Mouse (Mus musculus) left cerebral cortex, adult 2 months (tissue): Measurements from ENCODE around the gene Abi1. TPM values are rescaled to one million over a fixed set of nuclear protein-coding genes. Genes with fewer than 3 reads are reported as not detected.
"Not testable (repeated sequence)": the region's sequence is repeated elsewhere in the genome, so short reads cannot be mapped to it uniquely, and the experiment has no call there.

Experiments
- DNase-seq, 2 experiments: peaks; one replicate each; pipeline ENCODE4 v3.0.0; 2021 to 2022; ENCODE audit warnings: low spot score in 2 of 2, mixed read lengths in 1 of 2; ENCODE audit errors: extremely low spot score in 1 of 2
- H3K27ac ChIP-seq: fragments of 200-600 bp; 2 replicates; pipeline ENCODE4 v1.8.1; 2022
- H3K4me3 ChIP-seq: fragments of 200-600 bp; 2 replicates; pipeline ENCODE4 v1.8.1; 2022
- CTCF ChIP-seq: fragments of 200-600 bp; IDR thresholded peaks from 2 replicates; pipeline ENCODE4 v1.8.1; 2022; ENCODE audit warnings: antibody characterized with exemption, mild to moderate bottlenecking, moderate library complexity
- intact Hi-C: fragments of 180-260 bp; cut with DNase I; formaldehyde crosslinking; loops from one replicate; pipeline ENCODE4 v1.15.1; 2025
- total RNA-seq, 2 experiments: library from RNA; stranded (reverse); gene quantifications; 2 replicates each; pipeline ENCODE4 v1.2.3; 2021

The Abi1 gene
- total RNA-seq, 2 experiments from 2014 or later, result 136 to 139 TPM

DNA sequence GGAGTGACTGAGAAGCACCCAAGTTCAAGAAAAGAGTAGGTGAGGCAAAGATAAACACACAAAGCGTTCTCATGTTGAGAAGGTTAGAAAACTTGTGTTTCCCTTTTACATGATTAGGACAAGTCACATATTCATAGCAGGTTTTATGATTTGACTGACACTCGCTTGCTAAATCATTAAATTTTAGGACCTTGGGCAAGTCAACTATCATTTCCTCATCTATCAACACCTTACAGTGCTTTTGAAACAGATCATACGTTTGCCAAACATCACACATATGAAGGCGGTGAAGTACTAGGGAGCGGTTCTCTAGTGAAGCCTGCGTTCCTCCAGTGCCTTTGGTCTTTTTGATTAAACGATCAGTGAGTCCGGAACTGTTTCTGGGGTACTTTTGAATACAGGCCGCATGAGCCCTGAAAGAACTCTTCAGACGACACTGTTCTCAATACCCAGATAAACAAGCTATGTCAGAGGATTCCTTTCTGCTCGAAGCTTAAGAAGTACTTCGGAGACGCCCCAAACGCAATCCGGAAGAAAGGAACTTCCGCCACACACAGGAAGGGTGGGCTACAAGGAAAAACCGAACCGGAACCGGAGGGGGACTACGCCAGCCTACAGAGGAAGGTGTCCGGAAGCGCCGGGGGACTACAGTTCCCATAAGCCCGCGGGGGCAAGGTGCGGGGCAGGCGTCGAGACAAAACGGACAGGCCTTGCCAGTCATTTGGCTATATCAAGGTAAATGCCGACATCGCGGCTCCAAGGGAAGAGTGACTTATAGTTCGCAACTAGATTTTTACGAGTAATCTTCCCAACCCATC is 27.7 kb upstream of the Abi1 start, which contains the start of gene Acbd5:
Gene Acbd5 (plus strand): TSS at position 616 of the 818 bp plus-strand sequence.
- Histone ChIP-seq H3K4me3 (peak within 1 kb of the TSS; percentile 63), H3K27ac (peak within 1 kb of the TSS; percentile 99)
- TF ChIP-seq CTCF, result no peak; the same call in 1 of the 2 replicates
- DNase-seq, result peak; percentile 94 to 95
- intact Hi-C loops, result loop anchor here (1.0 to 2.0 kb wide), 2 partner anchors 27 to 87 kb away; partner anchors contain the start of gene Abi1

DNA sequence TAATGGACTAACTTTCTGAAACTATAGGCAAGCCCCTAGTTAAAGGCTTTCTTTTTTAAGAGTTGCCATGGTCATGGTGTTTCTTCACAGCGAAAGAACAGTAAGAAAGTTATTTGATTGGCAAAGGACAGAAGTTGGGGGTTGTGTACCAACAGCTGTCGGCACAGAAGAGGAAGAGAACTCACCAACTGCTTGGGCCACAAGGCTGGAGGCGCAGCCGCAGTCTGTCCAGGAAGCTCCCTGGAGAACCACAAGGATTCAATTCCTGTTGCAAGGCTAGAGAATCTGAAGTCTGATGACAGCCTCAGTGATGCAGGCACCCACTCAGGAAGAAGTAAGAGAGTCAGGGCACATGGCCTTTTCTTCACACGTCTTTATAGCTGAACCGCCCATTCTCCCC is 12.5 kb upstream of the Abi1 start:
- Histone ChIP-seq H3K27ac (no peak overlapping the region), H3K4me3 (no peak overlapping the region)
- intact Hi-C loops, result no loop called here
- no peak for DNase-seq
- TF ChIP-seq CTCF, result no peak

DNA sequence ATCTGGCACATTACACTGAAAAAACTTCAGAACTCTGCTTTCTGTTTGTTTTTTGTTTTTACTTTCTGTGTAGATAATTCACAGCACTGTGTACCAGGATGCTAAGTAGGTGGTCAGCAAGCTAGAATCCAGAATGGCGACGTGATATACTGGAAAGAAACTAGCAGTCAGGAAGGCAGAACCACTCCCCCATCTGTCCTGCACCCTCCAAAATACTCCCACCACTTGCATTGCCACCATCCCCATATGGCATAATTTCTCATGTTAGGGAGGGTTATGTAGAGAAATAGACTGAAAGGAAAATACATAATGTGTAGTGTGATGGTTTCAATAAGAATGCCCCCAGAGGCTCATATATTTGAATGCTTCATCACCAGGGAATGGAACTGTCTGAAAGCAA is 11.8 kb upstream of the Abi1 start:
- DNase-seq, result no peak
- intact Hi-C loops, result no loop called here
- Histone ChIP-seq H3K27ac (no peak overlapping the region), H3K4me3 (no peak overlapping the region)
- no peak for TF ChIP-seq CTCF

DNA sequence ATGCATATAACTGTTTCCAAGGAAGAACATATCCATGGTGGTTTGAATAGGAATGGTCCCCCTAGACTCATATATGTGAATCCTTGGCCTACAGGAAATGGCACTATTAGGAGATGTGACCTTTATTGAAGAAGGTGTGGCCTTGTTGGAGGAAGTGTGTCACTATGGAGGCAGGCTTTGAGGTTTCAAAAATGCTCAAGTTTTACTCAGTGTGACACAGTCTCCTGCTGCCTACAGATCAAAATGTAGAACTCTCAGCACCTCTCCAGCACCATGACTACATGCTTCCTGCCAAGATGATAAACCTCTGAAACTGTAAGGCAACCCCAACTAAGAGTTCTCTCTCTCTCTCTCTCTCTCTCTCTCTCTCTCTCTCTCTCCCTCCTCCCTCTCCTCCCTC is 8.0 kb upstream of the Abi1 start:
- no peak overlapping the region for H3K27ac ChIP-seq
- DNase-seq, result no peak
- intact Hi-C loops, result no loop called here
- H3K4me3 ChIP-seq, result no peak overlapping the region
- TF ChIP-seq CTCF, result no peak

DNA sequence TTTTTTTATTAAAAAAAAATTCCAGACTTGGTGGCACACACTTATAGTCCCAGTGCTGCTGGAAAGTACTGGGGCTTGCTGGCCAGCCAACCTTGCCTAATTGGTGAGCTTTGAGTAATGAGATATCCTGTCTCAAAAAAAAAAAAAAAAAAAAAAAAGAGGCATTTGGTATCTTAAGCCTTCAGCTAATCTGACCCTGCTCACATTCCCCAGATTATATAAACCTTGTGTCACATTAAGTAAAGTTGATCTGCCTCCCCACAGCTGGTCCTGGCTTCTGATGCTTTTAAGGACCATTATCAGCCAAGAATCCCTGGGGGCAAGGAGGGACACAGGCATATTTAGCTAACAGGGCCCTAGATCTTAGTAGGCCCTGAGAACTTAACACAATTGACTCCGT is 5.7 kb upstream of the Abi1 start:
- no peak for DNase-seq
- TF ChIP-seq CTCF, result no peak
- Histone ChIP-seq H3K4me3 (no peak overlapping the region), H3K27ac (no peak overlapping the region)
- intact Hi-C loops, result no loop called here

DNA sequence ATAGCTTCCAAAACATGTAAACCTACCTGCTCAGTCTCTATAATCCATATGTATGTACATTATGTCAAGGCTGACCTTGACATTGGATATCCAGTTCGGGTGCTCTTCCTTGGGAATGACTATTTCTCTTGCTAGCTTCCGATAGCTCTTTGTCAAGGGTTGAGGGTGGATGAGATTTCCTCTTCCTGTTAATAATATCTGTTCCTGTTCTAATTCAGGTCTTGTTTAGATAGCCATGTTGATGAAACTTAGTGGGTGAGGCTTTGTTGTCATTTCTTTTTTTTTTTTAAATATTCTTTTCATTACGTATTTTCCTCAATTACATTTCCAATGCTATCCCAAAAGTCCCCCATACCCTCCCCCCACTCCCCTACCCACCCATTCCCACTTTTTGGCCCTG is 2.1 kb upstream of the Abi1 start:
- no peak for TF ChIP-seq CTCF
- no peak overlapping the region for H3K27ac ChIP-seq
- H3K4me3 ChIP-seq, result no peak overlapping the region
- intact Hi-C loops, result loop anchor here (5.0 kb wide), 2 partner anchors 40 to 115 kb away; partner anchors contain the start of genes Mastl and Yme1l1
- no peak for DNase-seq

DNA sequence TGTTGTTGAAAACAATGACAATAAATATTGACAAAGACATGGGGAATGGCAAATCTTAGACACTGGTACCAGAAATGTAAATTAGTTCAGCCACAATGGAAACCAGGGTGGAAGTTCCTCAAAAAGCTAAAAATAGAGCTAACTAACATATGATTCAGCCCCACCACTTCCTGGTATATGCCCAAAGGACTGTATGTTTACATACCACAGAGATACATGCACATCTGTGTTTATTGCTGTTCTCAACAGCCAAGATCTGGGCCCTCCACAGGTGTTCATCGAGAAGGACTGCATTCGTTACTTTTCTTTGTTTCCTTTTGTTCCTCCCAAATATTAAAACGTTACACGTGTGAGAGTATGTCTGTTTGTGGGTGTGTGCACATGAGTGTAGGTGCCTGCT is 1.4 kb upstream of the Abi1 start:
- intact Hi-C loops, result loop anchor here (5.0 kb wide), 2 partner anchors 41 to 116 kb away; partner anchors contain the start of genes Mastl and Yme1l1
- Histone ChIP-seq H3K4me3 (no peak overlapping the region), H3K27ac (no peak overlapping the region)
- DNase-seq, result no peak
- no peak for TF ChIP-seq CTCF

DNA sequence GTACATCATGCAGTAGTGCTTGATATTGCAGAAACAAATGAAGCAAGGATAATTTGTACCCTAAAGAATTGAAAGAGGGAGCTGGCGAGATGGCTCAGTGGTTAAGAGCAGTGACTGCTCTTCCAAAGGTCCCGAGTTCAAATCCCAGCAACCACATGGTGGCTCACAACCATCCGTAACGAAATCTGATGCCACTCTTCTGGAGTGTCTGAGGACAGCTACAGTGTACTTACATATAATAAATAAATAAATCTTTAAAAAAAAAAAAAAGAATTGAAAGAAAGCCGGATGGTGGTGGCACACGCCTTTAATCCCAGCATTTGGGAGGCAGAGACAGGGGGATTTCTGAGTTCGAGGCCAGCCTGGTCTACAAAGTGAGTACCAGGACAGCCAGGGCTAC is 649 bp upstream of the Abi1 start:
- not testable (repeated sequence) for H3K27ac ChIP-seq, H3K4me3 ChIP-seq, DNase-seq
- intact Hi-C loops, result loop anchor here (1.0 to 5.0 kb wide), 4 partner anchors 28 to 117 kb away; partner anchors contain the start of genes Acbd5, Mastl and Yme1l1

DNA sequence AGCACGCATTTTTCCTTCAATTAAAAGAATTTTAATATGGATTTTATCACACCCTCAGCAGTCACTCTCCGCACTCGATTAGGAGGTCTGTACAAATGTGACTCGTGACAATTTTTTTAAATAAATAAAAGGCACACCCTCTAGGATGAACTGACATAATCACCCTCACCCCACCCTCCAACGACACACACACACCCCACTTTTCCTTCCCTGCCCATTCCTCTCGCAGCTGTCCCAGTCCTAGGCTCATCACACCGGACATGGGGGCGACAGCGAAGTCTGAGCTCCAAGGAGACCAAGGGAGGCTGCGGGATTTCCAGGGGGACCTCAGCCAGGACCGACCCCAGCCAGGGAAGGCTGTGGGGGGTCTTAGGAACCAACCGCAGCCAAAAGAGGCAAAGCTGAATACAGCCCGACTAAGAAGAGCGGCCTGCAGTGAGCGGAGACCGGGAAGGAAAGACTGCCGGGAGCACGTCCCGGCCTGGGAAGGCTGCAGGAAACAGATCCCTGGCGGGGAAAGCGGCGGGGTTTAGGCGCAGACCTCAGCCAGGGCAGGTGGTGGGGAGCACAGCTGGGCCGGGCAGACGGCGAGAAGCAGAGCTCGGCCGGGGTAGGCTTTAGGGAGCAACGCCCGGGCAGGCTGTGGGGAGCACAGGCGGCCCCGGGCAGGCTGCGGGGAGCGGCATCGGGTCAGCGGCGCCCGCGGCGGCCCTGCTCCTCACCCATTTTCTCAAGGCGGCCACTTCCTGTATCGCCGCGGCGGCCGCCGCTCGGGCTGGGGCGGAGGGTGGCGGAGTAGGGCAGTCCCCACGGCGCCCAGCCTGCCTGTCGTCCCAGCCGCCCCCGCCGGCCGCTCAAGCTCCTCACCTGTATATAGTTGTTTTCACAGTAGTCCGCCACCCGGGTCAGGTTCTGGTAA is 700 bp downstream of the Abi1 start:
- TF ChIP-seq CTCF, result no peak
- peak; percentile 42 to 59 for DNase-seq
- peak overlapping the region; percentile 78 for H3K4me3 ChIP-seq
- intact Hi-C loops, result loop anchor here (1.0 to 10.0 kb wide), 4 partner anchors 42 to 144 kb away; partner anchors contain the start of gene Pdss1
- peak overlapping the region; percentile 99 for H3K27ac ChIP-seq

DNA sequence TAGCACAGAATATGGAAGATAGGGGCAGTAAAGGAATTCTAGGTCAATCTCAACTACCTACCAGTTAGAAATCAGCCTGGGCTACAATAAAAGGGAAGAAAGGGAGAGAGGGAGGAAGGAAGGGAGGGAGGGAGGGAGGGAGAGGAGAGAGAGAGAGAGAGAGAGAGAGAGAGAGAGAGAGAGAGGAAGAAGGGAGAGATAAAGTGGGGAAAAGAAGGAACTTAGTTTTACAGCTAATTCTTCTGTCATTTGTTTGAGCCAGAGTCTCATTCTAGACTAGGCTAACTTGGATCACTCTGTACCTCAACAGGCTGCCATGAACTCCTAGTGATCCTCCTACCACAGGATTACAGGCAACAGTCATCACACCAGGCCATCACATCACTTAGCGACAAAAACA is 4.6 kb downstream of the Abi1 start:
- TF ChIP-seq CTCF, result no peak
- no peak overlapping the region for H3K4me3 ChIP-seq
- intact Hi-C loops, result loop anchor here (5.0 to 10.0 kb wide), 2 partner anchors 38 to 101 kb away; no protein-coding TSS in a partner anchor
- no peak for DNase-seq
- H3K27ac ChIP-seq, result no peak overlapping the region

DNA sequence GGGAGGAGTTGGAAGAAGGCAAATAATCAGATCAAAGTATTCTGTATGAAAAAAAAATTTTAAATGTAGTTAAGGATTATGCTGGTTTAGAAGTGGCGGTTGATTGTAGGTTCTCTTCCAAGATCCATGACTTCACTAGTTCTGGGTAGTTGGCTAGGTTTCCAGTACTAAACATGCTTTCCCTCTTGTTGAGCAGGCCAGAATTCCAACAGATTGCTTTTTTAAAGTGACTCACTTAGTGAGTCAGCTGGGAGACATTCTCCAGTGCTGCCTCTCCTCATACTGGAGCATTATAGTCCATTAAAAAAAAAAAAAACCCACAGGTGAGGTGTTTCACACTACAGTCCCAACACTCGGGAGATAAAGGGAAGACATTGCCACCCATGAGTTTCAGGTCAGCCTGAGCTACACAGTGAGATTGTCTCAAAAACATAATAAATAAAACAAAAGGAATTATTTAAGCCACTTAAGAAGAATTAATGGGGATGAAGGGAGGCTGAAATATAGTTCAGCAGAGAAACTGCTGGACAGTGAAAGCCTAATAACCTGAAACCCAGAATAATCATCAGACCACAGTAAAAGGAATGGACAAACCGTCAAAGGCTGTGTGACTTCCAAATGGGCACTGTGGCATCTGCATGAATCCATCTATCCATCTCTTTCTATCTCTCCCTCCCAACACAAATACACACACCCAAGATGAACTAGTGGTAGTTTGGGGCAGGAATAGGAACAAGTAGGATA is 5.2 kb downstream of the Abi1 start:
- H3K4me3 ChIP-seq, result no peak overlapping the region
- no peak for DNase-seq
- intact Hi-C loops, result loop anchor here (5.0 to 10.0 kb wide), 2 partner anchors 38 to 100 kb away; no protein-coding TSS in a partner anchor
- no peak overlapping the region for H3K27ac ChIP-seq
- no peak for TF ChIP-seq CTCF
